Mouse (Mus musculus) heart, postnatal 10 days (tissue): Measurements from ENCODE around the gene Angptl8. TPM values are rescaled to one million over a fixed set of nuclear protein-coding genes. Genes with fewer than 3 reads are reported as not detected.
"Not testable (repeated sequence)": the region's sequence is repeated elsewhere in the genome, so short reads cannot be mapped to it uniquely, and the experiment has no call there.

ENCODE experiments used
- DNase-seq, 2 experiments: peaks; one replicate each; pipeline ENCODE4 v3.0.0; 2021
- intact Hi-C: fragments of 180-260 bp; cut with DNase I; formaldehyde crosslinking; loops from one replicate; pipeline ENCODE4 v1.15.1; 2025
- total RNA-seq, 2 experiments: library from RNA; stranded (reverse); gene quantifications; 2 replicates each; pipeline ENCODE4 v1.2.3; 2021

Gene Angptl8
- total RNA-seq: under 1 TPM in 1 of 2 experiments, not detected in 1; 0.31 TPM

DNA sequence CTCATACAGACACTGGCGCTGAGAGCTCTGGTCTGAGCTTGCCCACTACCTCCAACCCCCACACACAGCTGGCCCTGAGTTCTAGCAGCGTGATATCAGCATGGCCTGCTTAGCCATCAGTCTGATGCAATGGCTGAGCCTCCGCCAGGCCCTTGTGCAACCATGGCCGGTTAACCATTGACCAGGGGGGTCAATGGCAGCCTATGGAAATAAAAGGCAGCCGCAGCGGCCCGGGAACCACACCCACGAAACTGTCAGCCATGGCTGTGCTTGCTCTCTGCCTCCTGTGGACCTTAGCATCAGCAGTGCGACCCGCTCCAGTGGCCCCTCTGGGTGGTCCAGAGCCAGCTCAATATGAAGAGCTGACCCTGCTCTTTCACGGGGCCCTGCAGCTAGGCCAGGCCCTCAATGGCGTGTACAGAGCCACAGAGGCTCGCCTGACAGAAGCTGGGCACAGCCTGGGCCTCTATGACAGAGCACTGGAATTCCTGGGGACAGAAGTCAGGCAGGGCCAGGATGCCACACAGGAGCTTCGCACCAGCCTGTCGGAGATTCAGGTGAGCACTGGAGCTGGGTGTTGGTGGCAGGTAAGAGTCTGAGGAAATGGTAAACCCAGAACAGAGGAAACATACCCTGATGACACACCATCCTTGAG, at the start of gene Angptl8:
TSS of gene Angptl8 (plus strand) at position 253 of the 655 bp plus-strand sequence.
- intact Hi-C loops: no loop called here
- peak in 1 of 2 experiments; percentile 34 for DNase-seq

- intact Hi-C loops: loop anchor here (2.0 to 5.0 kb wide), 2 partner anchors 18 to 86 kb away; no protein-coding TSS in a partner anchor
- DNase-seq: not testable (repeated sequence)
These were observed 49.0 kb upstream of the Angptl8 start for GRCm38 (mm10) chr9:21786309-21786708.

- DNase-seq: peak; percentile 70 to 79
- intact Hi-C loops: loop anchor here (2.0 to 5.0 kb wide), 2 partner anchors 18 to 85 kb away; no protein-coding TSS in a partner anchor
These were observed 48.4 kb upstream of the Angptl8 start for GRCm38 (mm10) chr9:21786906-21787305.

DNA sequence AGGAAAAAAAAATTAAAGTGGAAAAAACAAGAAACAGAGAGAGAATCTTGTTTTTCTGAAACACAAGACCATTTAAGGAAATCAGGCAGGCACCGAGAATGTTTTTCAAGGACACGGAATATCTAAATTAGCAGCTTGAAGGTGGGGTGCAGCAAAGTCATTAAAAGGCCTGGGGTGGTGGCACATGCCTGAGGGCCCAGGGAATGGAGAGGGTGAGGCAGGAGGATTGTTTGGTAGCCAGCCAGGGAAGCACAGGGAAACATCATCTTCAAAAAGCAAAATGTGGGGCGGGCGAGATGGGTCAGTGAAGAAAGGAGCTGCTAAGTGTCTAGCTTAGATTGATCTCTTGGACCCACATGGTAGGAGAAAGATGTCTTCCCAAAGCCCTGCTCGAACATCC, 47.7 kb upstream of the Angptl8 start:
- intact Hi-C loops: loop anchor here (2.0 to 5.0 kb wide), 2 partner anchors 17 to 85 kb away; no protein-coding TSS in a partner anchor
- DNase-seq: no peak

- DNase-seq: no peak
- intact Hi-C loops: loop anchor here (5.0 kb wide), 1 partner anchor 84 kb away; no protein-coding TSS in a partner anchor
These were observed 47.1 kb upstream of the Angptl8 start for GRCm38 (mm10) chr9:21788234-21788633.

- intact Hi-C loops: no loop called here
- peak; percentile 78 to 79 for DNase-seq
These were observed 43.4 kb upstream of the Angptl8 start for GRCm38 (mm10) chr9:21791861-21792260.

GRCm38 (mm10) chr9:21792644-21793043, 42.7 kb upstream of the Angptl8 start:
- intact Hi-C loops: no loop called here
- peak; percentile 47 to 55 for DNase-seq

DNA sequence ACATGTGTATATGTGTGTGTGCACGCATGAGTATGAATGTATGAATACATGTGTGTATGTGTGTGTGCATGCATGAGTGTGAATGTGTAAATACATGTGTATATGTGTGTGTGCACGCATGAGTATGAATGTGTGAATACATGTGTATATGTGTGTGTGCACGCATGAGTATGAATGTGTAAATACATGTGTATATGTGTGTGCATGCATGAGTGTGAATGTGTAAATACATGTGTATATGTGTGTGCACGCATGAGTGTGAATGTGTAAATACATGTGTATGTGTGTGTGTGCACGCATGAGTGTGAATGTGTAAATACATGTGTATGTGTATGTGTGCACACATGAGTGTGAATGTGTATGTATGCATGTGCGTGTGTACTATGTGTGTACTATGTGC, 41.8 kb upstream of the Angptl8 start:
- intact Hi-C loops, DNase-seq: not testable (repeated sequence)

DNA sequence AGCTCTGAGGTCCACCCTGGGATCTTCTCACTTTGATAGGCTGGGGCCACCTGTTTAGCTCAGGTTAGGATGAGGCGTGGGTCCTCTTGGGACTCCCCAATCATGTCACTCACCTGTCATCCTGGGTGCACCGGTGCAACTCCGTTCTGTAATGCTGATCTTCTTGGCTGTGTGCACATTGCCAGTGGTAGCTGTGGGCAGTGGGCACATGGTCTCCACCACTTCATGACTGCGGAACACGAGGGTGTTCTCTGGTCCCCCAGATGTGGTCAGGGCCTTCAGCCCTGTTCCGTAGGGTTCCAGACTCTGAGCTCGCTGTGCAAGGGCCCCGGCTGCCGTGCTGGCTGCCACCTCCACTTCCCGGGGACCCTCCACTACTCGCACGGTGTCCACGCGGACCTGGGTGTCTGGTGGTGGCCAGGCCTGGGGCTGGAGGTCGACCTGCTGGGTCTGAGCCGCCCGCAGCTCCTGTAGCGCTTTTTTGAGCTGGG, 40.9 kb upstream of the Angptl8 start:
- DNase-seq: no peak
- intact Hi-C loops: no loop called here

- intact Hi-C loops: loop anchor here (5.0 kb wide), 1 partner anchor 178 kb away; the partner anchor contains the start of gene Smarca4
- no peak for DNase-seq
These were observed 40.4 kb upstream of the Angptl8 start for GRCm38 (mm10) chr9:21794925-21795324.

DNA sequence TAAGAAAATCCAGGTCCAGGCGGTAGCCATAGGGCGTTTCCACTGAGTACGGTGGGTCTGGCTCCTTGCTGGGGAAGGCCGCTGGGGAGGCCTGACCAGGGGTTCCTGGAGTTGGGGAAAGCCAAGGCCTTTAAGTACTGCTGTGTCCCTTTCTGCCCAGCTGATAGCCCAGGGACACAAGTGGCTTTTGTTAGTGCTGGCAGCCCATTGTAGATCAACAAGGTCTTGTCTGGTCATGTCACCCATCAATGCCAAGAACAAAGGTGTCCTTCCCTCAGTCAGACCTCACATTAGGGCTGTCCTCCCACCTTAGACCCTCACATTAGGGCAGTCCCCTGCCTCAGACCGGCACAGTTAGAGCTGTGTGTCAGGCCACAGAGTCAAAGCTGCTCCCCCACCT, 39.7 kb upstream of the Angptl8 start:
- DNase-seq: no peak
- intact Hi-C loops: loop anchor here (5.0 kb wide), 1 partner anchor 178 kb away; the partner anchor contains the start of gene Smarca4

- intact Hi-C loops: loop anchor here (5.0 kb wide), 1 partner anchor 179 kb away; the partner anchor contains the start of gene Smarca4
- DNase-seq: peak; percentile 38 to 42
These were observed 39.1 kb upstream of the Angptl8 start for GRCm38 (mm10) chr9:21796259-21796658.

DNA sequence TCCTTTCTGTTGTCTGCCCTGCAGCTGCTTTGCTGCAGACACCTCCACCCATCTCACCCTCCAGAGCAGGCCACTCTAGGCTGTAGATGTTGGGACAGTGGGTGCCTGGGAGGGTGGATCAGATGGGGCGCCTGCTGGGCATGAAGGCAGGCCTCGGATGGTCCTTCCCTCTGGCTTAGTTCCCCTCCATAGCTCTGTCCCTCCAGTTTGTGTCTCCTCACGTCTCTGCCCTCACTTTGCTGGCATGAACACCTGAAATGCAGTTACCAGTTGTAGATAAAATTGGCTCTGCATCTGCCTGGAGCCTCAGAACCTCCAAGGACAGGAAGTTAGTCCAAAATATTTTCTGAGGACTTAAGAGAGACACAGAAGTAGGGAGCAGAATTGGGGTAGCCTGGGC, 38.4 kb upstream of the Angptl8 start:
- intact Hi-C loops: loop anchor here (5.0 kb wide), 1 partner anchor 180 kb away; the partner anchor contains the start of gene Smarca4
- peak in 1 of 2 experiments; percentile 31 for DNase-seq

- intact Hi-C loops: loop anchor here (5.0 kb wide), 1 partner anchor 181 kb away; the partner anchor contains the start of gene Smarca4
- peak; percentile 82 to 85 for DNase-seq
These were observed 37.4 kb upstream of the Angptl8 start for GRCm38 (mm10) chr9:21797921-21798344.

DNA sequence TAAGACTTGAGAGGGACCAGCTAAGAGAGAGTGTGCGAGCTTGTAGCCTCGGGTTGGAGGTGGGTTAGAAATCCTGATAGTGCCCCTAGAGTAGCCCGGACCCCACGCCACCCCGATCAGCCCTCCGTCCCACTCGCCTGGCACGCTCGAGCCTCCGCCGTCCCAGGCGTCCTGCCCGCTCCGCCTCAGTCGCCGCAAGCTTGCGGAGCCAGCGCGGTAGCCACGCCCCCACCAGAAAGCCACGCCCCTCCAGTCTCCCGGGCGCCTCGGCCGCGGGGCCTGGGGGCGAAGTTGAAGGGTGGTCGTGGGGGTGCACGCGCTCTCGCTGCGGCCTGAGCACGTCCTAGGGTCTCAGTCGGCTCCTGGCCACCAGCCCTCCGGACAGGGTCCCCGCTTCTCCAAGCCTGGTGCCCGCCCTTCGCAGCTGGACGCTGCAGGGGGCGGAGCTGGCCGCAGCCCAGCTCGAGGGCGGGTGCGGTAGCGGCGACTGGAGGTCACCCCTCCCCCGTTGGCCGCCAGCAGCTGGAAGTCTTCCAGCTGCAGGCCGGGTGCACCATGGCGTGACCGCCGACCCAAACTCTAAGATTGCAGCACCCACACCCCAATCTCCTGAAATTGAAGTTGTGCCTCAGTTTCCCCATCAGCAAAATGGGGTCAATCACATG, 36.8 kb upstream of the Angptl8 start, which contains the start of gene Kank2:
TSS of gene Kank2 (minus strand) at position 400 of the 665 bp plus-strand sequence.
- peak; percentile 94 for DNase-seq
- intact Hi-C loops: loop anchor here (5.0 kb wide), 1 partner anchor 181 kb away; the partner anchor contains the start of gene Smarca4

GRCm38 (mm10) chr9:21799010-21799350, 36.3 kb upstream of the Angptl8 start:
- intact Hi-C loops: loop anchor here (5.0 kb wide), 1 partner anchor 182 kb away; the partner anchor contains the start of gene Smarca4

GRCm38 (mm10) chr9:21801121-21801520, 34.2 kb upstream of the Angptl8 start:
- DNase-seq: no peak
- intact Hi-C loops: loop anchor here (5.0 kb wide), 1 partner anchor 99 kb away; no protein-coding TSS in a partner anchor

More at GRCm38 (mm10) chr9:21799010-21799350, 36.3 kb upstream of the Angptl8 start:
- DNase-seq: no peak

DNA sequence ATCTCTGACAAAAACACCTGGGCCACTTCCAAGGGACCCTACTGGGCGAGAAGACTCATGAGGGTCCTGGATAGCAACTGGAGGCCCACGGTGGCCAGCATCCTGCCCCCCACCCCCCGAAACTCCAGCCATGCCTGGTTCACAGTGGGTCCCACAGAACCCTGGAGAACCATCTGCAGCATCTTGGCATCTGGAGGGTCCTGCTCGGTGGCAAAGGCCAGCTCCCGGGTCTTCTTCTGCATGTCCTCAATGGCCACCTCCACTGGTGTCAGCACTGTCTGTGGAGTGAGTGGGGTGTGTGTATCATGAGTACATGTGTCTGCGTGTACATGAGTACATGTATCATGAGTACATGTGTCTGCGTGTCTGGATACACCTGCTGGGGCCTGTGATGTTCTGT, 33.7 kb upstream of the Angptl8 start:
- intact Hi-C loops: loop anchor here (5.0 kb wide), 1 partner anchor 99 kb away; no protein-coding TSS in a partner anchor
- no peak for DNase-seq

DNA sequence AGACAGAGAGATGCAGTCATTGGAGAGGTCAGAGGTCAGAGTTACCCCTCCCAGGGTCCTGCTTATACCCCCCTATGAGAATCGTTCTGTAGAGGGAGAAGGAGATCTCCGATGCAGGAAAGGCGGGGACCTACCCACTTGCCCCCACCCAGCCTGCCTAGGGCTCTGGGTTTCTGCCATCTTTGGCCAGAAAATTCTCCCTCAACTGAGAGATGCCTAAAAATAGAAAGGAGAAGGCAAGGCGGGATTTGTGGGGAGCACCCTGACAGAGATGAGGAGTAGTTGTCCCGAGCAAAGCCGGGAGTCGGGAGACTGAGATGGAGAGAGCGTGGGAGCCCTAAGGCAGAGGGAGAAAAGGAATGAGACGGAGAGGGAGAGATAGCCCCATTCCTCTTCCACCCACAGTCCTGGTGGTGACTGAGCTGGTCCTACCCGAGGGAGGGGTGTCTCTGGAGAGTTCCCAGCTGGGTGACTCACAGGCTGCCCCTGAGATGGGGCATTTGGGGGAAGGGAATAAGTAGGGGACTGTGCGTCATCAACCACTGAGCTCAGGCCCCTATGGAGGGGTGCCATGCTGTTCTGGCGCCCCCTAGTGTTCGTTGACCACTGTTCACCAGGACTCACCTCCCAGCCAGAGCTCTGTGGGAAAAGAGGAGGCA, 31.2 kb upstream of the Angptl8 start:
- intact Hi-C loops: loop anchor here (1.0 to 5.0 kb wide), 3 partner anchors 17 to 102 kb away; no protein-coding TSS in a partner anchor
- peak; percentile 90 to 93 for DNase-seq

DNA sequence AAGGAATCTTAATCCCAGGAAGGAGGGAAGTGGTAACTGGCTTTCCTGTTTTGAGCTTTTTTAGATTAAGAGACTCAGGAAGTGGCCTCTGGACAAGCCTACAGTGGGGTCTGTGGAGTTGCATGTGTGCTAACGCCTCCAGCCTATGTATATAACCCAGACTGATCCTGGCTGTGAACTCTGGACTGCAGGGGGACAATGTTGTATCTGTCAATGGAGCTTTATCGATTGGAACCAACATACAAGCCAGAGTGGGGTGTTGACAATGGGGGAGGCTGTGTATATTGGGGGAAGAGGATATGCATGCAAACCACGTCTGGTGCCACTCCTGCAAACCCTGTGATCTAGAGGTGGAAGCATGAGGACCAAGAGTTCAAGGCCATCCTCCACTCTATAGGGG, 28.9 kb upstream of the Angptl8 start:
- no peak for DNase-seq
- intact Hi-C loops: no loop called here
